ENCODE assay signal across 18 mouse cellular contexts in genomic region chr14:62235969-62236368, GRCm38 (mm10). TPM values are rescaled to one million over a fixed set of nuclear protein-coding genes. Genes with fewer than 3 reads are reported as not detected.
A peak's percentile ranks its signal among the peaks of the same experiment; 100 is the strongest.
DNase-seq lines count a peak whose midpoint lies in the region; ATAC-seq and TF ChIP-seq lines count a peak whose summit lies in the region.
"Had no signal": no experiment of that assay in that cellular context is flagged by ENCODE, and none has a peak within 500 bp of the region (broad histone marks: within the 10 kb centered on the region; RNA-seq: fewer than 3 reads in every experiment).

No protein-coding gene starts in this region.

- no peak for TF ChIP-seq CTCF in brain, embryonic 14.5 days (IDR thresholded peaks at IDR 0.05; ENCODE audit: borderline replicate concordance, extremely low read depth, insufficient read depth, insufficient read length)

- no peaks in the 10 kb centered on the region for H3K9me3 ChIP-seq in embryonic facial prominence, embryonic 13.5 days
- no peaks in the 10 kb centered on the region for H3K9me3 ChIP-seq in embryonic facial prominence, embryonic 10.5 days
- H3K9me3 ChIP-seq: embryonic facial prominence, embryonic 12.5 days; heart, embryonic 15.5 days; stomach, embryonic 15.5 days had no signal

- H3K4me2 ChIP-seq in embryonic facial prominence, embryonic 13.5 days: no peak overlapping the region
- H3K4me2 ChIP-seq: embryonic facial prominence, embryonic 12.5 days; heart, embryonic 15.5 days; stomach, embryonic 15.5 days had no signal

- no peaks in the 10 kb centered on the region for H3K27me3 ChIP-seq in embryonic facial prominence, embryonic 13.5 days
- no peaks in the 10 kb centered on the region for H3K27me3 ChIP-seq in embryonic facial prominence, embryonic 10.5 days (replicated peaks; ENCODE audit: low read depth, poor library complexity, severe bottlenecking)
- H3K27me3 ChIP-seq: embryonic facial prominence, embryonic 12.5 days; heart, embryonic 15.5 days; stomach, embryonic 15.5 days had no signal

- no peak for ATAC-seq in embryonic facial prominence, embryonic 13.5 days (ENCODE audit: insufficient number of reproducible peaks, insufficient read depth, low FRiP score, low TSS enrichment, low read depth)
- ATAC-seq: inflammation-experienced regulatory T-cells, adult 6 months; lung, postnatal 0 days had no signal

- DNase-seq in embryonic facial prominence, embryonic 10.5 days (ENCODE audit: low spot score): no peak
- DNase-seq in layer of hippocampus, postnatal 14 days (ENCODE audit: low spot score in 2 of 2): peak; percentile 13 to 14
- no peak for DNase-seq in layer of hippocampus, adult 8-10 months (ENCODE audit: low spot score in 2 of 2)
- peak; percentile 67 for DNase-seq in brain, embryonic 14.5 days (ENCODE audit: low read depth)
- peak; percentile 44 for DNase-seq in mesoderm, embryonic 11.5 days (ENCODE audit: low read depth, low spot score)
- no peak for DNase-seq in lung, adult 18-20 months
- DNase-seq in kidney, adult 11 months: no peak
- DNase-seq: cerebellum, adult 9-11 months; layer of hippocampus, postnatal 36 days; thymus, postnatal 14 days had no signal

- no peaks in the 10 kb centered on the region for H3K36me3 ChIP-seq in embryonic facial prominence, embryonic 13.5 days
- H3K36me3 ChIP-seq in embryonic facial prominence, embryonic 10.5 days (replicated peaks): no peaks in the 10 kb centered on the region
- H3K36me3 ChIP-seq: embryonic facial prominence, embryonic 12.5 days; heart, embryonic 15.5 days; stomach, embryonic 15.5 days had no signal

- H3K4me3 ChIP-seq in embryonic facial prominence, embryonic 13.5 days: no peak overlapping the region
- no peak overlapping the region for H3K4me3 ChIP-seq in embryonic facial prominence, embryonic 10.5 days
- H3K4me3 ChIP-seq: embryonic facial prominence, embryonic 12.5 days; heart, embryonic 15.5 days; stomach, embryonic 15.5 days had no signal

- no peak overlapping the region for H3K9ac ChIP-seq in embryonic facial prominence, embryonic 13.5 days
- H3K9ac ChIP-seq: embryonic facial prominence, embryonic 12.5 days; heart, embryonic 15.5 days; stomach, embryonic 15.5 days had no signal

- peaks cover 18% of the 10 kb centered on the region for H3K4me1 ChIP-seq in embryonic facial prominence, embryonic 13.5 days
- peaks cover 3% of the 10 kb centered on the region; the same call in 1 of the 2 replicates for H3K4me1 ChIP-seq in embryonic facial prominence, embryonic 10.5 days
- H3K4me1 ChIP-seq: heart, embryonic 15.5 days; stomach, embryonic 15.5 days had no signal

- WGBS in embryonic facial prominence, embryonic 13.5 days: 56% methylated on average over 7 of the region's 7 CpGs
- WGBS in embryonic facial prominence, embryonic 10.5 days: 78% methylated on average over 7 of the region's 7 CpGs

- peak overlapping the region; percentile 60 for H3K27ac ChIP-seq in embryonic facial prominence, embryonic 13.5 days
- no peak overlapping the region for H3K27ac ChIP-seq in embryonic facial prominence, embryonic 10.5 days (replicated peaks)
- H3K27ac ChIP-seq: embryonic facial prominence, embryonic 12.5 days; heart, embryonic 15.5 days; kidney, postnatal 0 days; stomach, embryonic 15.5 days had no signal

- TF ChIP-seq POLR2A in brain, embryonic 14.5 days (IDR thresholded peaks at IDR 0.05; ENCODE audit: borderline replicate concordance, extremely low read depth, insufficient read depth, insufficient read length, poor library complexity, severe bottlenecking): no peak

RNA-seq across cellular contexts. Expression of gene Rnaseh2b, which starts 56.4 kb away (rescaled TPM):
- polyA plus RNA-seq in embryonic facial prominence, embryonic 13.5 days (2015; fragmentation: Nextera tagmentation; extraction: Ambion mirVana): 48.2 and 60.0 TPM in 2 replicates
- polyA plus RNA-seq in embryonic facial prominence, embryonic 10.5 days (2016; fragmentation: Nextera tagmentation; extraction: Ambion mirVana): 54.5 and 62.4 TPM in 2 replicates
- 10 to 100 TPM; 14.3 to 17.9 TPM for total RNA-seq in layer of hippocampus, postnatal 14 days (2021)
- 10 to 100 TPM in 3 of 4 experiments, 1 to 10 TPM in 1; 9.2 to 16.8 (median 12.6) TPM for total RNA-seq in layer of hippocampus, adult 8-10 months (2022)
- 18.4 and 23.4 TPM in 2 replicates for polyA plus RNA-seq in brain, embryonic 14.5 days (2012; rRNA removed)

RNA-seq across cellular contexts. Expression of gene Dleu7, which starts 56.9 kb away (rescaled TPM):
- polyA plus RNA-seq in embryonic facial prominence, embryonic 13.5 days (2015; fragmentation: Nextera tagmentation; extraction: Ambion mirVana): 1.2 and 1.5 TPM in 2 replicates
- polyA plus RNA-seq in embryonic facial prominence, embryonic 10.5 days (2016; fragmentation: Nextera tagmentation; extraction: Ambion mirVana): 3.0 and 3.9 TPM in 2 replicates
- total RNA-seq in layer of hippocampus, postnatal 14 days (2021): 1 to 10 TPM; 4.7 to 6.4 TPM
- total RNA-seq in layer of hippocampus, adult 8-10 months (2022): 1 to 10 TPM; 5.2 to 7.4 (median 5.9) TPM
- polyA plus RNA-seq in brain, embryonic 14.5 days (2012; rRNA removed): 11.9 and 17.2 TPM in 2 replicates
- total RNA-seq: liver, adult 2 months had no signal
- polyA plus RNA-seq: inflammation-experienced regulatory T-cells, adult 6 months had no signal

Comparison
In these comparisons a context has a peak if more than half of its experiments do, and no peak if none do; other contexts are left out.
1. DNase-seq: peak in layer of hippocampus, postnatal 14 days (2 of 2), brain, embryonic 14.5 days (single experiment) and mesoderm, embryonic 11.5 days (single experiment); none in embryonic facial prominence, embryonic 10.5 days (single experiment), layer of hippocampus, adult 8-10 months (0 of 2), lung, adult 18-20 months (0 of 2) and kidney, adult 11 months (single experiment).